Mouse (Mus musculus): ENCODE measurements around the gene Gigyf1.

GRCm38 (mm10) chr5:137500186-137500585, 18.2 kb upstream of the Gigyf1 start:
- no peak for TF ChIP-seq CTCF (IDR thresholded peaks at IDR 0.05; ENCODE audit: control insufficient read depth, insufficient read depth, low read length)
- TF ChIP-seq POLR2A (IDR thresholded peaks at IDR 0.05; ENCODE audit: borderline replicate concordance, control insufficient read depth, low read depth, low read length), result no peak
